Mouse (Mus musculus) cerebellum, postnatal 25 days (tissue): ENCODE data around the gene Grm4.
"Not testable (repeated sequence)": the region's sequence is repeated elsewhere in the genome, so short reads cannot be mapped to it uniquely, and the experiment has no call there.

Experiments used
- DNase-seq, 2 experiments: peaks; one replicate each; pipeline ENCODE4 v3.0.0; 2021; ENCODE audit warnings: mixed read lengths in 2 of 2

The Grm4 gene

GRCm38 (mm10) chr17:27390019-27390418, 131.2 kb downstream of the Grm4 start:
- DNase-seq, result no peak

- no peak for DNase-seq
Measured at GRCm38 (mm10) chr17:27389221-27390000, 131.8 kb downstream of the Grm4 start.

- no peak for DNase-seq
Measured at GRCm38 (mm10) chr17:27386438-27386837, 134.8 kb downstream of the Grm4 start.

GRCm38 (mm10) chr17:27385513-27386261, 135.5 kb downstream of the Grm4 start:
- no peak for DNase-seq

- peak in 1 of 2 experiments; percentile 30 for DNase-seq
Measured at GRCm38 (mm10) chr17:27382916-27383315, 138.3 kb downstream of the Grm4 start.

GRCm38 (mm10) chr17:27380911-27381459, 140.2 kb downstream of the Grm4 start:
- not testable (repeated sequence) for DNase-seq

- no peak for DNase-seq
Measured at GRCm38 (mm10) chr17:27378977-27379376, 142.2 kb downstream of the Grm4 start.

- DNase-seq, result no peak
Measured at GRCm38 (mm10) chr17:27377151-27377550, 144.1 kb downstream of the Grm4 start.

GRCm38 (mm10) chr17:27375551-27375950, 145.7 kb downstream of the Grm4 start:
- no peak for DNase-seq
